Mouse (Mus musculus): Measurements from ENCODE around the gene Klk11.

DNA sequence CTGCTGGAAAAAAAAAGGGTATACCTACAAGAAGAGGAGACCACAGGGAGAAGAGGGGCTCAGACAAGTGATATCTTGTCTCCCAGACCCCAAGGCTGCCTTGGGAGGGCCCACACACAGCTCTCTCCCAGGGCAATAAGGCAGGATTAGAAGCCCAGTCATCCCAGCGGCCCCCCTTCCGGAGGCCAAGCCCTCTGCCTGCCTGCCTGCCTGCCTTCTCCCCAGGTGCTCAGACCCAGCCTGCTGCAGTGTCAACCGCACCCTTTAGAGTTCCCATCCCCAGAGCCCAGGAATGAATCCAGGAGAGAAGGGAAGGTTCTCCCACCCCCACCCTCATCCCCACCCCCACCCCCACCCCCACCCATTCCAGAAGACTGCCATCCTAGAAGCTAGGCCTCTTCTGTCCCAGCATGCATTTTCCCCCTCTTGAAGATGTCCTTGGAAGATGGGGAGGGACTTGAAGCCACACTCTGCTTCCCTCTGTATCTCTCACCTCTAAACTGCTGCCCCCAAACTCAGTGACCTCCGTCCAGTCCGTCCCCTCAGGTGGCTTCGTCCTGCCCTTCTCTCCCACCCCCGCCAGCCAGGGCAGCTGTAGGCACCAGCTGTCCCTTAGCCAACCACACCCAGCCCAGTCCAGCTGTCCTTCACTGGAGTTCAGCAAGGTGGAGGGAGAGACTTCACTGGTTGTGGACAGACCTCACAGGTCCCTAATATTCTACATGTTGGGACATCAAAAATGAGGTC, 1.1 kb downstream of the Klk11 start:
- TF ChIP-seq POLR2A (IDR thresholded peaks at IDR 0.05; ENCODE audit: control insufficient read depth, low read depth, low read length) (no peak), CTCF (IDR thresholded peaks at IDR 0.05; ENCODE audit: control insufficient read depth, insufficient read depth, insufficient replicate concordance, low read depth, low read length) (no peak)
